Mouse (Mus musculus) limb, embryonic 11.5 days (tissue): ENCODE measurements at regions not wholly inside any gene's neighbourhood (a gene's known extent, or its start where the extent isn't known, plus 50 kb on each side); places are given as distances from the start of the nearest gene placed in this dataset.
A peak's percentile ranks its signal among the peaks of the same experiment; 100 is the strongest.

Experiments
- ATAC-seq: fragments of 200-750 bp; cut with Nextera tagmentation; 2 replicates; pipeline ENCODE4 v1.8.0; 2017; ENCODE audit warnings: low read depth; ENCODE audit not compliant: insufficient number of reproducible peaks, low FRiP score, low TSS enrichment
- DNase-seq: peaks from one replicate; pipeline ENCODE4 v3.0.0-alpha.2; 2015; ENCODE audit warnings: low spot score
- H3K27ac ChIP-seq: fragments of 300-500 bp; sonication (generic); replicated peaks from 2 replicates; pipeline ENCODE4 v1.5.1; 2014; ENCODE audit warnings: low read depth, mild to moderate bottlenecking, low read length
- H3K27me3 ChIP-seq: fragments of 300-500 bp; sonication (generic); 2 replicates; pipeline ENCODE4 v1.6.1; 2014; ENCODE audit warnings: mild to moderate bottlenecking, low read length, mixed read lengths; ENCODE audit not compliant: control insufficient read depth, insufficient read depth
- H3K36me3 ChIP-seq: fragments of 300-500 bp; sonication (generic); 2 replicates; pipeline ENCODE4 v1.6.1; 2014; ENCODE audit warnings: mild to moderate bottlenecking, low read length, moderate library complexity, mixed read lengths; ENCODE audit not compliant: control insufficient read depth, insufficient read depth
- H3K4me1 ChIP-seq: fragments of 300-500 bp; sonication (generic); 2 replicates; pipeline ENCODE4 v1.6.1; 2014; ENCODE audit warnings: low read length, mixed read lengths; ENCODE audit not compliant: control insufficient read depth, insufficient read depth
- H3K4me2 ChIP-seq: fragments of 300-500 bp; sonication (generic); 2 replicates; pipeline ENCODE4 v1.6.1; 2014; ENCODE audit warnings: low read depth, mild to moderate bottlenecking, moderate library complexity; ENCODE audit not compliant: severe bottlenecking
- H3K4me3 ChIP-seq: fragments of 300-500 bp; sonication (generic); 2 replicates; pipeline ENCODE4 v1.5.1; 2014; ENCODE audit warnings: low read depth, low read length
- H3K9ac ChIP-seq: fragments of 300-500 bp; sonication (generic); 2 replicates; pipeline ENCODE4 v1.6.1; 2014; ENCODE audit warnings: mild to moderate bottlenecking, low read length
- H3K9me3 ChIP-seq: fragments of 300-500 bp; sonication (generic); 2 replicates; pipeline ENCODE4 v1.6.1; 2016; ENCODE audit warnings: low read length; ENCODE audit not compliant: control insufficient read depth
- WGBS: fragments of 180-500 bp; shearing (Covaris S2); extraction: QIAGEN DNeasy Blood & Tissue Kit; methylation state at CpG from one replicate; pipeline ENCODE4 v1.1.7; 2014; 5-methylcytosine and 5-hydroxymethylcytosine counted together

DNA sequence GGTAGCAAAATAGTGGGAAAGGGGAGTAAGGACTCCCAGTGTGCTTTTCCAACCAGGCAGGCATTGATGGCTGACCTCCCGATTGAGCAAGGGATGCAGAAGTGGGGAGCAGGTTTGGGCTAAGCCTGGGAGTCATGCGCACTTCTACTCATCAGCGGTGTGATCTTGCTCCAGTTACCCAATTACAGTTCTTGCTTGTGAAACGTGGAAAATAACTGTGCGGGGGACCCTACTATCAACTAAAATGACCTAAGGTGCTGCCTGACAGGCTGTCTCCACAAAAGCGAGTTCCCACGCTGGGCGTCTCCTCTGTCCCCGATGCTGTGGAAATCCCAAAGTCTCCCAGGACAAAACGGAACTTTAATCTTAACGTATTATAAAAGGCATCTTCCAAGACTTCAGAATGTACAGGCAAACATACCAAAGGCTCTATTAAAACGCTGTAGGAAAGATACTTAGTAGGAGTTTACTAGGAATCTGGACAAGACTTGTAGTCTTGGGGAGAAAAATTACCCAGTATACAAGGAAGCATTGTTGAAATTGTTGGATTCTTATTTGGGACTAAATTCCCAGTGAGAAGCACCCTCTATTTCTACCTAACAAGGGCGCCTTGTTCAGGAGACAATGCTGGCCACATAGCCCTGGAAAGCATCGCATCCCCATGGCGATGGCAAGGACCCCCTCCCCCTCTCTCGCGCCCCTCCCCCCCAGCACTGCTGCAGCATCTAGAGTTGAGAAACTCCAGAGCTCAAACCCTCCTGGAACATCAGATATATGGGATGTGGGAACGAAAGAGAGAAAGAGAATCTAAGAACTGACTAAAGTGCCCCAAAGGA lies 65.6 kb upstream of the Cep78 start:
- Histone ChIP-seq H3K9me3 (no peaks in the 10 kb centered on the region), H3K27ac (no peak overlapping the region), H3K36me3 (no peaks in the 10 kb centered on the region), H3K9ac (no peak overlapping the region), H3K4me3 (no peak overlapping the region), H3K4me1 (no peaks in the 10 kb centered on the region), H3K27me3 (no peaks in the 10 kb centered on the region), H3K4me2 (peak overlapping the region; percentile 26)
- DNase-seq (peak; percentile 31), ATAC-seq (no peak)
- 23% methylated on average over 18 of the region's 18 CpGs for WGBS

DNA sequence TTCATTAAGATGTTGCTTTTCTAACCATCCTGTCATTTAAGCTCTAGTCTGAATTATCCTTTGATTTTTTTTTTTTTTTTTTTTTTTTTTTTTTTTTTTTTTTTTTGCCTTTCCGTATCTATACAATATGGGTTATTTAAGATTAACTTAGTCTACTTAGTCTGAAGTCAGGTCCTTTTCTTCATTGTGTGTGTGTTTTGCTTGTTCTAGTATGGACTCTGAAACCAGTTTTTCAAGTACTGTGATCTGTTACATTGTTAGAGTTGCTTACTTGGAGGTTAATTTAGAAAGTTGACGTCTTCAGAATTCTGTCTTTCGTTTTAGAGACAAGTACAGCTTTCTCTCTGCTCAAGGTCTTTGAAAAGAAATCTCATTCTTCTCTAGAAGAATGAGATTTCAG lies 64.9 kb upstream of the Cep78 start:
- Histone ChIP-seq H3K9me3 (no peaks in the 10 kb centered on the region), H3K4me3 (no peak overlapping the region), H3K36me3 (no peaks in the 10 kb centered on the region), H3K27ac (no peak overlapping the region), H3K4me1 (no peaks in the 10 kb centered on the region), H3K4me2 (no peak overlapping the region), H3K9ac (no peak overlapping the region), H3K27me3 (no peaks in the 10 kb centered on the region)
- DNase-seq (no peak), ATAC-seq (no peak)
- 51% methylated on average over 3 of the region's 3 CpGs for WGBS

DNA sequence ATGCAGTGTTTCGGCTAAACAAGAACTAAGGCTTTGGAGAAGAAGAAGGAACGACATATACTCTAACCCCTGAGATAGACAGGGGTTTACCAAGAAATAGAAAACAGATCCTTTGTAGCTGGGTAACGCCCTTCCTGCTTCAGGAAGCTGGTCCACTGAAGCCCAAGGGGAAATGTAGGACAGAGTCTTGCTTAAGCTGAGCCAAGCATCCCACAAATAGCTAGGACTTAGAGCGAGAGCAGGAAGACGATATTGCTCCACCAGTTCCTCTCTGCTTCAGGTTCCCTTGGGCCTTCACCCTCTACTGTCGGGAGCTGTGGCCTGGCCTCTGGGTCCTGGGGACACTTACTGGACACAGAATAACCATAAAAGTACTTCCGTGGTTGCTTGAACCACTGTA lies 62.2 kb upstream of the Cep78 start:
- WGBS = 79% methylated on average over 7 of the region's 7 CpGs
- H3K27me3 ChIP-seq = no peaks in the 10 kb centered on the region
- no peak for DNase-seq
- no peak overlapping the region for H3K9ac ChIP-seq
- H3K9me3 ChIP-seq = no peaks in the 10 kb centered on the region
- H3K4me3 ChIP-seq = no peak overlapping the region
- ATAC-seq = no peak
- H3K4me2 ChIP-seq = no peak overlapping the region
- H3K36me3 ChIP-seq = no peaks in the 10 kb centered on the region
- no peak overlapping the region for H3K27ac ChIP-seq
- no peaks in the 10 kb centered on the region for H3K4me1 ChIP-seq

DNA sequence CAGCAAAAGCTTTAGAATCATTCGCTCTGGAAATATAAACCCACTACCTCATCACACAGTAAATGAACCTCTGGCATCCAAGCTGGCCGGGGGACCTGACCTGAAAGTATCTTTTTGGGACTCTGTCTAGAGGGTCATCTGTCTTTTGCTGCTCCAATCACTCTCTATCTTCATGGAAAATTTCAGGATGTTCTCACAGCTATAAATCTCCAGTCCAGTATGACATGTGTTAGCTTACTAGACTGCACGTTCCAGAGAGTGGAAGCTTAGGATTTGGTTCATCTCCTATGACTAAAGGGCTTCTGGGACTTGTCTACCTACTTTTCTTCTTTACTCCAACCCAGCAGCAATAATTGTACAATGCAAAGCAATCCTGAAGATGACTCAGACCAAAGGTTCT lies 60.5 kb upstream of the Cep78 start:
- Histone ChIP-seq H3K9me3 (no peaks in the 10 kb centered on the region), H3K27me3 (no peaks in the 10 kb centered on the region), H3K4me3 (no peak overlapping the region), H3K4me1 (no peaks in the 10 kb centered on the region), H3K27ac (no peak overlapping the region), H3K36me3 (no peaks in the 10 kb centered on the region), H3K4me2 (no peak overlapping the region), H3K9ac (no peak overlapping the region)
- 76% methylated on average over 3 of the region's 3 CpGs for WGBS
- DNase-seq = no peak
- ATAC-seq = no peak

DNA sequence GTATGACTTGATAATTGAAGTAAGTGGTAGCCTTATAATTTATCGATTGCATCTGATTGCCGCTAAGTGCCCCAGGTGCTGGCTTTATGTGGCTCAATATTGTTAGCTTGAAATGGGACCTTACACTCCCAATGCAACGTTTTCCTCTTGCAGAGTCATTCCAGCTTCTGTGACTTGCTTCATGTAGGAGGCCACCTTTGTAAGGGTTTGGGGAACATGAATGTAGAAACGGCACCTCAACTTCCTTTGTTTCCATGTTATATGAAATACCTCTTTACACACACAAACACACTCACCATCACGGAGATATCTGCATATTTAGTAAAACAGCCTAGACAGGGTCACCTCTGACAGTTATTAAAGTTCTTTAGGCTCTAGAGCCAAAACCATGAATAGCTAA lies 59.4 kb upstream of the Cep78 start:
- Histone ChIP-seq H3K4me3 (no peak overlapping the region), H3K36me3 (no peaks in the 10 kb centered on the region), H3K4me1 (no peaks in the 10 kb centered on the region), H3K9me3 (no peaks in the 10 kb centered on the region), H3K27ac (no peak overlapping the region), H3K27me3 (no peaks in the 10 kb centered on the region), H3K9ac (no peak overlapping the region), H3K4me2 (no peak overlapping the region)
- no peak for DNase-seq
- no peak for ATAC-seq
- 84% methylated on average over 5 of the region's 5 CpGs for WGBS

DNA sequence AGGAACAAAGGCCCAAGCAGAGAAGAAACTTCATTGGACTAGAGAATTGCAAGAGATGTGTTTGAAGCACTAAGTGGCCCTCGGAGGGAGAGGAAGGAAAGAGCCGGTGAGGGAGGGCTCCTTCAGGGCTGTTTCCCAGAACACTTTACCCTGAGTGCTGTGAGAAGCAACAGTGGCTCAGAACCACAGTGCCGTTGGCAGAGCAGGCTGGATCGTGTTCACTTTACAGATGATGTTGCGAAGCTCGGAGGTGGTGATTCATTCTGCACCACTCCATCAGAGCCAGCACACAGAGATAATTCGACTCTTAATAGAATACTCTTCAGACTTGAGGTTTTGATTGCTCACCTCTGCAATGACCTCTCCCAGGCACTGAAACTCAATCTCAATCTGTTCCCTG lies 58.2 kb upstream of the Cep78 start:
- H3K4me2 ChIP-seq = no peak overlapping the region
- H3K9ac ChIP-seq = no peak overlapping the region
- ATAC-seq (no peak), DNase-seq (no peak)
- H3K36me3 ChIP-seq = no peaks in the 10 kb centered on the region
- H3K4me1 ChIP-seq = no peaks in the 10 kb centered on the region
- no peak overlapping the region for H3K27ac ChIP-seq
- no peak overlapping the region for H3K4me3 ChIP-seq
- no peaks in the 10 kb centered on the region for H3K27me3 ChIP-seq
- WGBS = 88% methylated on average over 7 of the region's 7 CpGs
- no peaks in the 10 kb centered on the region for H3K9me3 ChIP-seq

DNA sequence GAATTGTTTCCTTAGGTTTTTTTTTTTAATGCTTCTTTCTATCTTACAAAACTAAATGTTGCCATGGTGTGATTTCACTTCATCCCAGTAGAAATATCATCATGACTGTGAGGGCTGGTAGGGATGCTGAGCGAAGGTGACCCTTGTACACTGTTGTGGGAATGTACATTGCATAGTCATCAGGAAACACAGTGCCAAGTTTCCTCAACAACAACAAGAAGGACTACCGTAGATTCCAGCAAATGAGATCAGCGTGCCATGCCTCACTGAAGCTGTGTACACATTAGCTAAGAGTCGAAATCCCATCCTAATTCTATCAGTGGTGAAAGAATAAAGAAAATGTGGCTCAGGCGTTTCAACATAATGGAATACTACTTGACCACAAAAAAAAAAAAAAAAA lies 57.1 kb upstream of the Cep78 start:
- ATAC-seq = no peak
- Histone ChIP-seq H3K9me3 (no peaks in the 10 kb centered on the region), H3K4me1 (no peaks in the 10 kb centered on the region)

DNA sequence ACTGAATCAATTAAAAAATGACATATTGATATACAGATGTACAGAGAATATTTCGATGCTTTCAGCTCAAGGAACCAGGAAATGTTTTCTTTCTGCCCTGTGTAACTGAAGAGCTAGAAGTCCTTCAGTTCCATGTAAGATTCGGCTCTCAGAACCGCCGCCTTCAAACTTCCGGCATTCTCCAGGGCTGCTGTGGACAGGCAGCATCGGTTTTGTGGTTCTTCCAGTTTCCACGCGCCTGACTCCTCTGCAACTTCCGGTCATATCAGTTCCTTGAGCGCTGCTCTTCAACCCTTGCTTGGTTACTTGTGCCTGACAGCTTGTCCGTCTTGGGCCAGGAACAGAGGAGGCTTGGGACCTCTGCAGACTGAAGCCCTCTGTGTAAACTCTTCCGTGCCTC lies 53.0 kb upstream of the Cep78 start:
- 89% methylated on average over 12 of the region's 12 CpGs for WGBS
- Histone ChIP-seq H3K4me3 (no peak overlapping the region), H3K4me2 (no peak overlapping the region), H3K9me3 (no peaks in the 10 kb centered on the region), H3K4me1 (no peaks in the 10 kb centered on the region), H3K27ac (no peak overlapping the region), H3K27me3 (no peaks in the 10 kb centered on the region), H3K36me3 (no peaks in the 10 kb centered on the region), H3K9ac (no peak overlapping the region)
- ATAC-seq (no peak), DNase-seq (no peak)

More for the DNA sequence above, 57.1 kb upstream of the Cep78 start:
- DNase-seq = no peak
- H3K27me3 ChIP-seq = no peaks in the 10 kb centered on the region
- no peak overlapping the region for H3K4me3 ChIP-seq
- no peak overlapping the region for H3K27ac ChIP-seq
- no peaks in the 10 kb centered on the region for H3K36me3 ChIP-seq
- 92% methylated on average over 5 of the region's 5 CpGs for WGBS
- H3K9ac ChIP-seq = no peak overlapping the region
- no peak overlapping the region for H3K4me2 ChIP-seq
